Mouse (Mus musculus): ENCODE results near the gene Gnaq.

DNA sequence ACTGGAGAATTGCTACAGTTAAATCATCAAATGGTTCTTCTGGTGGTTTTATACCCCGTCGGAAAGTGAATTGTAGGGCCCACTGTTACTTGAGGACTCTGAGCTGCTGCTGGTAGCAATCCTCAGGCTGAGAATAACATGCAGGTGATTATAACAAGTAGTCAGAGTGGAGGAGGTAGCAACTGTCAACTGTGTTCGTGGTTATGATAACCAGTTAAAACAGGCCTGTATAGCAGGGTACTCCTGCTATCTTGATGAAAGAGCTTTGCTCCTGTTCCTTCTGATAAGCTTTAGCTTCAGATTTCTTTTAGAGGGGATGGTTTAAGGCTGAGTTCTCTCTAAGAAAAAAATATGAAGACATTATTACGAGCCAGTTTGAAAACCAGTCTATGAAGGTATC is 182.9 kb downstream of the Gnaq start:
- TF ChIP-seq CTCF (IDR thresholded peaks at IDR 0.05; ENCODE audit: low read depth) (no peak), EP300 (IDR thresholded peaks at IDR 0.05; ENCODE audit: low read depth) (no peak; the same call in 1 of the 2 replicates)
